Mouse (Mus musculus): ENCODE measurements around the gene Ly6g6f. TPM values are rescaled to one million over a fixed set of nuclear protein-coding genes. Genes with fewer than 3 reads are reported as not detected.

Gene Ly6g6f
- polyA plus RNA-seq, 1 experiment from 2014 or later, result 0.13 TPM

DNA sequence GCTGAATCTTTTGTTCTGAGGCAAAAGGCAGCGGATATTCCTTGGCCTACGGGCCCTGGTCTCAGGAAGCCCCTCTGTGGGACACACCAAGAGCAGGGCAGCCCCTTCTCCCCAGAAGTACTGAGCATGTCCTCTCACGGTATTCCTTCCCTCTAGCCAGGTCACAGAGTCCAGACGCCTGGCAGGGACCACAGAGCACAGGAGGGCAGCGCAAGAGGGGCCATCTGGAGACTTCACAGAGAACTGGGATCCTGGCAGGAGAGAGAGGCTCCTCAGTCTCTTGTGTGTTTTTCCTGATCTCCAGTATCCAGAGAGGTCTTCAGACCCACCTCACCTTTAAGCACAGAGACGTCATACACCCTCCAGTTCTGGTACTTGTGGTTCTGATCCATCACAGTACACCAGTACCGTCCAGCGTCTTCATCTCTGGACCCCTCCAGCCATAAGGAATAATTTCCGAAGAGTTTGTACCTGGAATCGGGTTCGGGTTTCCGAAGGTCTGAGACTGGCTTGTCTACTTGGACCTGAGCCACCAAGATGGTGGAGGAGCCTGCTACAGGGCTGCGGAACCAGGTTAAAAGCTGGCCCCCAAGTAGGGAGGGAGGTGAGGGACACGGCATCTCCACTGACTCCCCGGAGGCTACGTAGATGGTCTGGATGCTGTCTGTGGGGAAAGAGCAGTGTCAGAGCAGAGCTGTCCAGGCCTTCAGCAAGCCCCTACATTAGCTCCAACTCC, 2.4 kb downstream of the Ly6g6f start:
- Histone ChIP-seq H3K4me1 (replicated peaks; ENCODE audit: control insufficient read depth, insufficient read depth) (no peaks in the 10 kb centered on the region; the same call in 1 of the 2 replicates), H3K27me3 (ENCODE audit: control insufficient read depth, insufficient read depth, low read length) (no peaks in the 10 kb centered on the region), H3K4me3 (ENCODE audit: low read depth, low read length) (no peak overlapping the region), H3K27ac (replicated peaks) (no peak overlapping the region), H3K9ac (ENCODE audit: low read length) (no peak overlapping the region), H3K36me3 (ENCODE audit: control insufficient read depth, insufficient read depth, low read length) (no peaks in the 10 kb centered on the region), H3K9me3 (ENCODE audit: control insufficient read depth, low read length) (no peaks in the 10 kb centered on the region), H3K4me2 (replicated peaks; ENCODE audit: low read depth) (no peak overlapping the region)
- DNase-seq (ENCODE audit: low spot score), result no peak
- WGBS, result 87% methylated on average over 16 of the region's 16 CpGs
- ATAC-seq (ENCODE audit: low FRiP score, low TSS enrichment), result no peak
- TF ChIP-seq EP300 (optimal IDR thresholded peaks at IDR 0.05) (no peak), CTCF (IDR thresholded peaks at IDR 0.05; ENCODE audit: low read depth) (no peak)

DNA sequence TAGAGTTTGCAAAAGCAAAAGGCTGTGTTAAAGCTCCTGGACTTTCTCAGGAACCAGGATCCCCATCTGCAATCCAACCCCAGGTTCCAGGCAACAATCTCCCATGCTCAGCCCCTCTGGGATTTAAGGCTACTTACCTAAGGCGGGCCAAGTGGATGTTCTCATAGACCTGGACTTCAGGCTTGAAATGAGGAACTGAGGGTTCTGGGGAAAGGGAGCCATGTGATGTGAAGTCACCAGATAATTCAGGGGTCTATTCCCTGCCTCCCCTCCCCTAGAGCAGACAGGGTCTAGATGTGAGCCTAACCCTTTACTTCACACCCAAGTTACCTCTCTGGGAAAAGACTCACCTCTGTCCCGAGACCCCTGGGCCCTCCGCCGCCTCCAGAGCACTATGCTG, 4.7 kb downstream of the Ly6g6f start:
- Histone ChIP-seq H3K27me3 (ENCODE audit: control insufficient read depth, insufficient read depth, low read length) (no peaks in the 10 kb centered on the region), H3K4me2 (replicated peaks; ENCODE audit: low read depth) (no peak overlapping the region), H3K4me1 (replicated peaks; ENCODE audit: control insufficient read depth, insufficient read depth) (no peaks in the 10 kb centered on the region; the same call in 1 of the 2 replicates), H3K27ac (replicated peaks) (no peak overlapping the region), H3K9ac (ENCODE audit: low read length) (no peak overlapping the region), H3K4me3 (ENCODE audit: low read depth, low read length) (no peak overlapping the region), H3K9me3 (ENCODE audit: control insufficient read depth, low read length) (no peaks in the 10 kb centered on the region), H3K36me3 (ENCODE audit: control insufficient read depth, insufficient read depth, low read length) (no peaks in the 10 kb centered on the region)
- 85% methylated on average over 4 of the region's 4 CpGs for WGBS
- TF ChIP-seq CTCF (IDR thresholded peaks at IDR 0.05; ENCODE audit: low read depth) (no peak), EP300 (optimal IDR thresholded peaks at IDR 0.05) (no peak)
- no peak for ATAC-seq (ENCODE audit: low FRiP score, low TSS enrichment)
- DNase-seq (ENCODE audit: low spot score), result no peak

DNA sequence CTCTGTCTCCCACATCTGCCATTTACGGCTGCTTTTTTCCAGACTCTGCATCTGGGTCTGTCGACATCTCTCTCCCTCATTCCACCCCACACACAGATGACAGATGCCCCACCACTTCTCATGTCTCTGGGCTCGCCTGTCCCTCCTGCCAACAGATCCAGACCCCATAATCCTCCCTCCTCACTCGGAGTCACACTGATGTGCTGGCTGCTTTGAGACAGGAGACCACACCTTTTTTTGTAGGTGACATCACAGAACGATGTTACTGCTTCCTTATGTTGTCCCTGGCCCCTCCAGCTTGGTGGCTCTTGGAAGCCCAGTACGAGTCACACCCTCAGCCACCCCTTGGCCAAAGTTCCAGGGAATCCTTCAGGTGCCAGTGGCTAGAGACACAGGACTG, 5.2 kb downstream of the Ly6g6f start:
- Histone ChIP-seq H3K4me2 (replicated peaks; ENCODE audit: low read depth) (peak overlapping the region; percentile 11; the same call in 1 of the 2 replicates), H3K4me3 (ENCODE audit: low read depth, low read length) (no peak overlapping the region), H3K4me1 (replicated peaks; ENCODE audit: control insufficient read depth, insufficient read depth) (no peaks in the 10 kb centered on the region; the same call in 1 of the 2 replicates), H3K9ac (ENCODE audit: low read length) (no peak overlapping the region), H3K36me3 (ENCODE audit: control insufficient read depth, insufficient read depth, low read length) (no peaks in the 10 kb centered on the region), H3K27ac (replicated peaks) (0 out of 2 replicates have a peak overlapping the region, but pooled peaks have one; percentile 8), H3K27me3 (ENCODE audit: control insufficient read depth, insufficient read depth, low read length) (no peaks in the 10 kb centered on the region), H3K9me3 (ENCODE audit: control insufficient read depth, low read length) (no peaks in the 10 kb centered on the region)
- DNase-seq (ENCODE audit: low spot score) (no peak), ATAC-seq (ENCODE audit: low FRiP score, low TSS enrichment) (no peak)
- WGBS, result 46% methylated on average over 6 of the region's 6 CpGs
- TF ChIP-seq CTCF (IDR thresholded peaks at IDR 0.05; ENCODE audit: low read depth), result no peak
- no peak for TF ChIP-seq EP300 (optimal IDR thresholded peaks at IDR 0.05)

DNA sequence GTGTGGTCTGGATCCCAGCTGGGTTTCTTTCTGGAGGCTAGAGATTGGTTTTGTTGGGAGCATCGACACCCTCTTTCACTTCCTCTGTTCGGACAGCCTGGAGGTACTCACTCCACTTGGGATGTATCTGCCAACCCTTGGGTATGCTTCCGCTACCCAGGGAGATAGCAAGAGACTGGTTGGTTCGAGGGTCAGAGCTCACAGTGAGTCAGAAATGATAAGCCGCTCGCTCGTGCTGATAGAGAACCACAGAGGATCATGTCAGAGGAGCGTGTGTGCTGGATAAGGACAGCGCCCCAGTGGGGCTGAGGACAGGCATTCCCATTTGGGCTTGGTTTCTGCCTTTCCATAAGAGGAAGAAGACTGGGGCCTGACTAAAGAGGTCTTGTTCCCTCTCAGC, 5.6 kb downstream of the Ly6g6f start:
- DNase-seq (ENCODE audit: low spot score) (peak; percentile 63), ATAC-seq (ENCODE audit: low FRiP score, low TSS enrichment) (peak; percentile 38)
- WGBS, result 39% methylated on average over 9 of the region's 9 CpGs
- TF ChIP-seq EP300 (optimal IDR thresholded peaks at IDR 0.05) (no peak), CTCF (IDR thresholded peaks at IDR 0.05; ENCODE audit: low read depth) (peak; percentile 41; the same call in 1 of the 2 replicates)
- Histone ChIP-seq H3K9me3 (ENCODE audit: control insufficient read depth, low read length) (no peaks in the 10 kb centered on the region), H3K9ac (ENCODE audit: low read length) (no peak overlapping the region), H3K27ac (replicated peaks) (0 out of 2 replicates have a peak overlapping the region, but pooled peaks have one; percentile 8), H3K36me3 (ENCODE audit: control insufficient read depth, insufficient read depth, low read length) (no peaks in the 10 kb centered on the region), H3K4me1 (replicated peaks; ENCODE audit: control insufficient read depth, insufficient read depth) (no peaks in the 10 kb centered on the region; the same call in 1 of the 2 replicates), H3K27me3 (ENCODE audit: control insufficient read depth, insufficient read depth, low read length) (no peaks in the 10 kb centered on the region), H3K4me2 (replicated peaks; ENCODE audit: low read depth) (peak overlapping the region; percentile 11; the same call in 1 of the 2 replicates), H3K4me3 (ENCODE audit: low read depth, low read length) (no peak overlapping the region)

DNA sequence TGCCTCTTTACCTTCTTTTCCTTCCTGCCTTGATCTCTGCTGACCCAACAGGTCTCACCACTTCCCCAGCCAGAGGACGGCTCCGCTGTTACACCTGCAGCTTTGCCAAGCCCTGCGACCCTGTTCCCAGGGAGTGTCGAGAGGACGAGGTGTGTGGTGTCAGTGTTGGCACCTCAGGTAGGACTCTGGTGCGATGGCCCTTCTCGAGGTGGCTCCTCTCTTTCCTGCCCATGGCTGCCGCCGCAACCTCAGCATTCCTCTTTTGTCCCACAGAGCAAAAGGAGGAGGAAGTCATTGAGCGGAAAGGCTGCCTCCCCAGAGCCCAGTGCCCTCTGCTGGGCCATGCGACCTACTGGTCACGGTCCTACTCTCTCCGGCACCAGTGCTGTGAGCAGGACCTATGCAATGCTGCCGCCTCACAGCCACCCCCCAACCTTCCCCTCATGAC, 7.6 kb downstream of the Ly6g6f start, which contains the start of gene Ly6g6d:
TSS of gene Ly6g6d (minus strand) at position 280 of the 448 bp plus-strand sequence.
- TF ChIP-seq CTCF (IDR thresholded peaks at IDR 0.05; ENCODE audit: low read depth) (peak; percentile 75), EP300 (optimal IDR thresholded peaks at IDR 0.05) (no peak)
- no peaks in the 10 kb centered on the region for H3K27me3 ChIP-seq (ENCODE audit: control insufficient read depth, insufficient read depth, low read length)
- H3K4me2 ChIP-seq (replicated peaks; ENCODE audit: low read depth), result peak within 1 kb of the TSS; percentile 52
- H3K4me3 ChIP-seq (ENCODE audit: low read depth, low read length), result peak within 1 kb of the TSS; percentile 22
- no peaks in the 10 kb centered on the region; the same call in 1 of the 2 replicates for H3K4me1 ChIP-seq (replicated peaks; ENCODE audit: control insufficient read depth, insufficient read depth)
- peak within 1 kb of the TSS; percentile 41 for H3K9ac ChIP-seq (ENCODE audit: low read length)
- ATAC-seq (ENCODE audit: low FRiP score, low TSS enrichment) (peak; percentile 77), DNase-seq (ENCODE audit: low spot score) (peak; percentile 78)
- no peaks in the 10 kb centered on the region for H3K9me3 ChIP-seq (ENCODE audit: control insufficient read depth, low read length)
- no peaks in the 10 kb centered on the region for H3K36me3 ChIP-seq (ENCODE audit: control insufficient read depth, insufficient read depth, low read length)
- WGBS, result 14% methylated on average over 14 of the region's 14 CpGs
- H3K27ac ChIP-seq (replicated peaks), result peak within 1 kb of the TSS; percentile 84

DNA sequence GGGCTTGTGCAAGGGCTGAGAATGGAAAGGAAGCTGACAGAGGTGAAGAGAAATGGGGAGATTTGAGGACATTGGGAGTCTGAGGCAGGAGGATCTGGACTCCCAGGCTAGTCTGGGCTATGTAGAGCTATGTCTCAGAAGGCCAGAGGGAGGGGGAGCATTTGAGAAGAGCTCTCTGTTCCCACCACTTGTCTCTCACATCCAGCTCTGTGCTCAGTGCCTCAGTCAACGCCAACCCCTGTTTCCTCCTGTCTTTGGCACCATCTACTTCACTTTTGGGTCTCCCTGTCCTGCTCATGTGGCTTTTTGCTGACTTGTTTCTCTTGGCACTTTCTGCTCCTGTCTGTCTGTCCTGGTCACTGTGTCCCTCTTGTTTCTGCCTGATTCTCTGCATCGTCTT, 8.1 kb downstream of the Ly6g6f start:
- no peaks in the 10 kb centered on the region for H3K27me3 ChIP-seq (ENCODE audit: control insufficient read depth, insufficient read depth, low read length)
- no peaks in the 10 kb centered on the region for H3K9me3 ChIP-seq (ENCODE audit: control insufficient read depth, low read length)
- no peaks in the 10 kb centered on the region for H3K36me3 ChIP-seq (ENCODE audit: control insufficient read depth, insufficient read depth, low read length)
- no peaks in the 10 kb centered on the region; the same call in 1 of the 2 replicates for H3K4me1 ChIP-seq (replicated peaks; ENCODE audit: control insufficient read depth, insufficient read depth)
- H3K4me3 ChIP-seq (ENCODE audit: low read depth, low read length), result peak overlapping the region; percentile 22; the same call in 1 of the 2 replicates
- ATAC-seq (ENCODE audit: low FRiP score, low TSS enrichment) (no peak), DNase-seq (ENCODE audit: low spot score) (no peak)
- peak overlapping the region; percentile 84 for H3K27ac ChIP-seq (replicated peaks)
- H3K4me2 ChIP-seq (replicated peaks; ENCODE audit: low read depth), result peak overlapping the region; percentile 52
- no peak for TF ChIP-seq CTCF (IDR thresholded peaks at IDR 0.05; ENCODE audit: low read depth)
- TF ChIP-seq EP300 (optimal IDR thresholded peaks at IDR 0.05), result no peak
- H3K9ac ChIP-seq (ENCODE audit: low read length), result peak overlapping the region; percentile 41
- 40% methylated on average over 2 of the region's 2 CpGs for WGBS

Measured in stomach, postnatal 0 days (tissue).